Mouse (Mus musculus) spleen, postnatal 36 days (tissue): Measurements from ENCODE around the gene Gm12845.
"Not testable (repeated sequence)": the region's sequence is repeated elsewhere in the genome, so short reads cannot be mapped to it uniquely, and the experiment has no call there.

Source experiments
- DNase-seq, 2 experiments: peaks; one replicate each; pipeline ENCODE4 v3.0.0; 2022; ENCODE audit warnings: low spot score in 2 of 2, mixed read lengths in 1 of 2

The Gm12845 gene

DNA sequence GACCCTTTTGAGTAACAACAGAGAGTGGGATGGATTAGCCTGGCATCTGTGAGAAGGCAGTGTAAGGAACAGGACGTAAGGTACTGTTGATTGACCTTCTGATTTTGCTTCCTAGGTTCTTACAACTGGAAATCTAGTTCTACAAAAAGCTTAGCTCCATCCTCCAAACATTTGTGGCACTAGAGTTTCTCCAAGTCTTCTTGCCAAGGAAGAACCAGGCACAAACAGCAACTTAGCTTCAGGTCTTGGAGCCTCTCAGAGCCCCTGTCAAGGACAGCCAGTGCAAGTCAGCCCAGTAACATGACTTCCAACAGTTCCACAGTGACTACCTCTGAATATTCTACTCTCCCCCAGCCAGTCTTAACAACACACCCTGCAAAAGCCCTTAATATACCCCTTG lies at the start of gene Gm12845:
TSS of gene Gm12845 (plus strand) at position 301 of the 400 bp plus-strand sequence.
- no peak for DNase-seq

DNA sequence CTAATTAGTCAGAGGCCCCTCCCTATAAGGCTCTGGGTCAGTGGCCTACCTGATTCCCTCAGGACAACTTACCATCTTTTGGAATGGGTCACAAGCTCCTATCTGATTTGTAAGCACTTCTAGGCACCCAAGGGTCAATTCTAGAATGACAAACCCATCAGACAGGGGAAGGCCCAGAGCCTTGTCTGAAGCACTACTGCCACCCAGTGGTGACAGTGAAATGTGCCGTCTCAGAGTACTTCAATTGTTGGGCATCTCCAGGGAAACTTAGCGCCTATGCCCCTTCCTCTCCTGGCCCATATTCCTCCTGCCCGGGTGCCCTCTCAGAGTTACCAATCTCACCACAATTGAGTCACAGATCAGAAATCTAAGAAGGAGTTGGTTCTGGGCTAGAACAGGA lies 47.3 kb upstream of the Gm12845 start:
- peak; percentile 40 to 54 for DNase-seq

DNA sequence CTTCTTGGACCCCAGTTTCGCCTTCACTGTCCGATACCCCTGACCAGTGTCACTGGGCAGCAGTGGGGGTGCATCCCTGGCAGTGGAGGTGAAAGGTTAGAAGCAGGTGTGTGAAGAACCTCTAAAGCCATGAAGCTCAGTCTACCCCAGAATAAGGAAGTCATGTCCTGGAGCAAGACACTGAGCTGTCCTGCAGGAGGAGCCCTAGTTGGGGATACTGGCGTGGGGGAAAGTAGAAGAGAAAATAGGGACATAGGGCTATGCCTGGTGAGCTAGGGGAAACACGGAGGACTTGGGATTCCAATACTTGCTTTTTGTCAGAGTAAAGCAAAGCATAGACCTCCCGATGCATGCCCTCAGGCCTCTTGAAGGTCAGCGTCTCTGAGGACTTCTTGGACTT lies 43.2 kb upstream of the Gm12845 start:
- DNase-seq, result no peak

DNA sequence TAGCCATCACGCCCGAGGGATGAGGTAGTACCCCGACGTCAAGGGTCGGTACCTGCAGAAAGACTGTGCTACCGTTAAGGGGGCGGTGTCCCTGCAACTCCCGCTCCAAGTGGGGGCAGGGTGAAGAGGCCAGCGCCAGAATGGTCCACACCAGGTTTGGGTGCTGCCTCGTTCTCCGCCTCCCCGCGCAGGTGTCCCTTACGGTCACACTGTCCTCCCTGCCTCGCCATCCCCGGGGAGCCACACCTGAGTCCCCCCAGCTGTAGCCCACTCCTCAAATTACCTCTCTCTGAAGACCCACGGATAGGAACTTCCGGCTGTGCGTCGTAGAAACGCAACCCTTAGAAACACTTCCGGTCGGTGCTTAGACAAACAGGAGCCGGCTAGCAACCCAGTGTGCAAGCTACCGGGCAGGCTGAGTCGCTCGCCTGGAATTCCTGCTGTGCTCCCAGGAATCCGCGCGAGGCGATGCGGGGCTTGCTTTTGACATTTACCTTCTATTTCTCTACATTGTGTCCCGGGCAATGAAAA lies 42.2 kb upstream of the Gm12845 start, which contains the start of gene Dmap1:
TSS of gene Dmap1 (minus strand) at position 343 of the 531 bp plus-strand sequence.
- DNase-seq, result peak; percentile 63 to 70

DNA sequence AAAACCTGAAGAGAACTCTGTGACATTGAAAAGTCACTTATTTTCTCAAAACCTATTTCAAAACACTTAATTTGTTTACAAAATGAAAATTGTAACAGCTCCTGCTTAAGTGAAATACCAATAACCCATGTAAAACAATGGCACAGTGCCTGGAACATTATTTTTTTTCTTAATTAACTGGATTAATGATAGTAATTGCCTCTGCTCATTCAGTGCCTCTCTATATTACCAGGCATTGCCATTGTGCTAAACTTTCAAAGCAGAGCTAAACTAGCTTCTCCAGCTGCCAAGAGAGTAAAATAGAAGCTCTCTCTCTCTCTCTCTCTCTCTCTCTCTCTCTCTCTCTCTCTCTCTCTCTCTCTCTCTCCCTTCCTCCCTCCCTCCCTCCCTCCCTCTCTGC lies 41.7 kb upstream of the Gm12845 start:
- no peak for DNase-seq

DNA sequence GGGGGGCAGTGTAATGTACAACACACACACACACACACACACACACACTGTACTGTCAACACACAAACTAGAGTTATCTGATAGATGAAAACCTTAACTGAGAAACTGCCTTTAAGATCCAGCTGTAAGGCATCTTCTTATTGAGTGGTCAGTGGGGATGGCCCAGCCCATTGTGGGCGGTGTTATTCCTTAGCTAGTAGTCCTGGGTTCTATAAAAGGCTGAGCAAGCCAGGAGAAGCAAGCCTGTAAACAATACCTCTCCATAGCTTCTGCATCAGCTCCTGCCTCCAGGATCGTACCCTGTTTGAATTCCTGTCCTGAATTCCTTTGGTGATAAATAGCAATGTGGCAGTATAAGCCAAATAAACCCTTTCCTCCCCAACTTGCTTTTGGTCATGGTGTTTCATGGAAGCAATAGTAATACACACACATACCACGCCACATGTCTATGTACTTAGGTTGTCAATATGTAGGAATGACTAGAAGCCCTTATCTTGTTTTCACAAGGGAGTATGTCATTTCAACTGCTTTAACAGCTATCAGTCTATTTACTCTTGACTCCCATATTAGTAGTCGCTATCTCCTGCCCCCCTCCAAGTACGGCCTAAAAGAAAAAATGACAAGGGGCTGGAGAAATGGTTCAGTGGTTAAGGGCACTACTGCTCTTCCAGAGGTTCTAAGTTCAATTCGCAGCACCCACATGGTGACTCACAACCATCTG lies 41.0 kb upstream of the Gm12845 start:
- no peak for DNase-seq

DNA sequence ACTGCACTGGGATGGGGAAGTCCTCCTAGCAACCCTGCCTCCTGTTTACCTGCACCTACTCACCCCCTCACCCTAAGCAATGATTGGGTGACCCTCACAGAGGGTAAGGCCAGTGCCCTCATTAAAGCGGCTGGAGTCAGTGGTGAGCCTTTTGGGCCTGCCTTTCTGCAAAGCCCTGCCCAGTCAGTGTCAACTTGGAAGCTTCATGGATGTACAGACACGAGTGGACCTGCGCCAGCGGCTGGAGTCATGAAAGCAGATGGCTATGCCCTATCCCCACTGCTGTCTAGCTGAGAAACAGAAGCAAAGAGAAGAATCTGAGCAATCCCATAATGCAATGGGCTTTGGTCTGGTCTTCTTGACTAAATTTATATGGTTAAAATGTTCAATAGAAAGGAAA lies 37.9 kb upstream of the Gm12845 start:
- DNase-seq, result no peak

DNA sequence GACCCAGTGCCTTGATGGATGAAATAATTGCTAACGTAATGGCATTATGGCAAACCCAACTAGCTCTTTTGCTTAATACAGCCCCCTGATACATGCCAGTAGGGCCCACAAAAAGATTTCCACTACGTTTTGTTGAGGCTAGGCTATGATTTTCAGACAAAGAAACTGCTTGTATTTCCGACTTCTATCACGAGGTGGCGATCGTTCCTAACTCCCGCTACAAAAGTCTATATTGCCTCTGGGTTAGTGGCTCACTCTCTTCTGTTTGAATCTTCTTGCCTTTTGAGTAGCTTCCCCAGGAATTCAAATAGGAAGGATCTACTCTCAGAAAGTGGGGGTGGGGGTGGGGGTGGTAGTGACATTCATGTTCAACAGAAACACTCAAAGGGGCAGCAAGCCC lies 18.9 kb upstream of the Gm12845 start:
- DNase-seq, result no peak

DNA sequence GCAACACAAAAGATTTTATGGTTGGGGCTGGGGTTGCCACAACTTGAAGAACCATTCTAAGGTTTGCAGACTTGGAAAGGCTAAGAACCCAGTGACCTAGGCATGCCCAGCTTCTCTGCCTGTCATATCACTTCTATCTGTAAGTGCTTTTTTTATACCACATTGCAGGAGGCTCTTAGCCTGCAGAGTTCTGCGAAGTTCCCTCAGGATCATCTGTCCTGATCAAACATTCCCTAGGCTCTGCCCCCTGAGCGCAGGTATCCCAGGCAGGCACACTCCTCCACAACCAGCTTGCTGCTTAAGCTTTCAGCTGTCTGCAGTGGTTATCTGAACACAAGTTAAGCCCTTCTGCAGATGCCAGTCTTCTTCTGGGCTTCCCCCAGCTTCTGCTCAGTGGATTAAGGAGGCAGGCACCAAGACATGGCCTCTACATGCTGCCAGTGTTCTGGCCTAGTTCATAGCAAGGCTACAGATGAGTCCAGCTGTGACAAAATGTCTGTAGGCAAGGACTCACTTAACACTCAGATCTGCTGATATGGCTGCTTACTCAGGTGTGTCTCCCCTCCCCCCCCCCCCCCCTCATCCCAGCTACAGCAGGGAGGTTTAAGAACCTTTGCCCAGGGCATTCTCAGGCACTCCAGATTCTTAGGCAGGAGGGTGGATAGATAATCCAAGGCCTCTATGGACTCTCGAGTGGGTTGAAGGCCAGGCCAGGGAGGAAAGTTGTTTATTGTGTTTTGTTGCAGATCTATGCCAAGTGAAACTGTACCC lies 15.2 kb upstream of the Gm12845 start:
- no peak for DNase-seq

DNA sequence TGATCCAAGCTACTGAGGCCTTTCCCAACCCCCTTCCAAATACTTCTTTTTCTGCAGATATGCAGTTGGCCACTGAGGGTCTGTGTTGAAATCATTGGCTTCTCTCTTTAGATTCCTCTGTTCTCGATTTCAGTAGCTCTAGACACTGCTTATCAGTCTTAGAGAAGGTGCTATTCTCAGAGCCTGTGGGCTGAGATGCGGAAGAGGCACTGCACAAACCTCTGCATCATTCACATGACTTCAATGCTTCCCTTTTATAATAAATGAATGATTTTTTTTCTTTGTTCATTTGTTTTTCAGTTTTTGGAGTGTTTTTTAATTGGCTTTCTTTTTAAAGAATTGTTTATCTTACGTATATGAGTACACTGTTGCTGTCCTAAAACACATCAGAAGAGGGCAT lies 11.9 kb upstream of the Gm12845 start:
- no peak for DNase-seq

DNA sequence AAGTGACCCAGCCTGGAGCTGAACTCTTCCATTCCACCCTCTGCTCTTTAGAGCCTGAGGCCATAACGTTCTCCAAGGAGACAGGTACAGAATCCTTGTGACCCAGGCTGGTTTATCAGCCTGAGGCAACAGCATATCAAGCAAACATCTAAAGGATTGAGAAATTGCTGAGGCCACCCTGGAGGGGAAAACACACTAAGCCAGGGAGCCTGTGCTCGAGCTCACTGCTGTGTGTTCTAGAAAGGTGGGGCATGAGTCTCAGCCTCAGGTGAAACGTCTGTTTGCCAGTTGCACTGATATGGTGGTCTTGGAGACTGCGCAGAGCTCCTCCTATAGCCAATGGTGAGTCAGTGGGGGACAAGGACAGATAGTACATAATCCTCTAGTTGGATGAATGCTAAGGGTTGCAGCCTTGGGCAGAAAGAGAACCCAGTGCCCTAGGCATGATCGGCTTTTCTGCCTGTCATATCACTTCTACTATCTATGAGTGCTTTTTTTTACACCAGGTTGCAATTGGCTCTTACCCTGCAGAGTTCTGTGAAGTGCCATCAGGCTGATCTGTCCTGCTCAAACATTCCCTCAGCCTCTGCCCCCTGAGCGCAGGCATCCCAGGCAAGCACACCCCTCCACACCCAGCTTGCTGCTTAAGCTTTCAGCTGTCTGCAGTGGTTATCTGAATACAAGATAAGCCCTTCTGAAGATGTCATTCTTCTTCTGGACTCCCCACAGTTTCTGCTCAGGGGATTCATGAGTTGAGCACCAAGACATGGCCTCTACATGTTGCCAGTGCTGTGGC lies 10.7 kb upstream of the Gm12845 start:
- DNase-seq, result no peak

DNA sequence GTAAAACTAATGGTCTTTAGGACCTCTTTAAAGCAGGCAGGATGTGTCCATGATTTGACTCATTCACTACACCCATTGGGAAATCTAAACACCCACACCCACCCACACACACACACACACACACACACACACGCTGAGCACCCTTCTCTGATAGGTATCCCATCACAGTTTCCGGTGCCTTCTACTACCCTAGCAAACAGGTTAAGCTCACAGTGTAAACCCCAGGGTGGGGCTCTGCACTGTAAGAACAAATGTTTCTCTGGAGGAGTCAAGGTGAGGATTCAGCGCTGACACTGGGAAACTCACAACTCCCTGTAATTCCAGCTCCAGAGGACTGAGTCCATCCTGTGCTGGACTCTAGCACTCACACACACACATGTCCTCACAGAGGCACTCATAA lies 7.7 kb downstream of the Gm12845 start:
- DNase-seq, result no peak

DNA sequence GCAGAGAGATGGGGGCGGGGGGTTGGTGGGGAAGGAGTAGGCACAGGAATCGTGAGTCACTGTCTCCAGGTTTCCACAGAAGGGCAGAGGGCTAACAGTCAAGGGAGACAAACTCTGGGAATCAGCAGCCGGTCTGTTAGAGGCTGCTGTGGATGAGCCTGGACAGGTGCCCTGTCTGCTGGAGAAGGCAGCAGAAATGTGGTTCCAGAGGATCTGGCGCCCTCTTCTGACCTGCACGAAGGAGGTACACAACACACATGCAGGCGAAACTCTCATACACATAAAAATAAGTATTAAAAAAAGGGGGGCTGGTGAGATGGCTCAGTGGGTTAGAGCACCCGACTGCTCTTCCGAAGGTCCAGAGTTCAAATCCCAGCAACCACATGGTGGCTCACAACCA lies 13.3 kb downstream of the Gm12845 start:
- DNase-seq, result no peak

DNA sequence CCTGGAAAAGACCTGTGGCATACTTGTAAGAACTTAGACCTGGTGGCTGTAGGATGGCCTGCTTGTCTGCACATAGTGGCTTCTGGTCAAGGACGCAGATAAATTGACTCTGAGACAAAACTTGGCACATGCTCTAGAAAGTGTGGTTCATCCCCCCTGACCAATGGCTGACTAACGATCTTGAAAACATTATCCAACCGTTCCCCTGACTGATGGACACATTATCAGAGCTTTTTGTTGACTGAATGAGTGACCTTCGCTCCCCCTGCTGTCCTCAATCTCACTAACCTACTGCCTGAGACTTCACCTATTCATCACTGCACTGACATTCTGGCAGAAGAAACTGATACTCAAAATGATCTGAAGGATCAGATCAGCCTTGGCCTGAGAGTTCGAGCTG lies 28.3 kb downstream of the Gm12845 start:
- DNase-seq, result not testable (repeated sequence)

DNA sequence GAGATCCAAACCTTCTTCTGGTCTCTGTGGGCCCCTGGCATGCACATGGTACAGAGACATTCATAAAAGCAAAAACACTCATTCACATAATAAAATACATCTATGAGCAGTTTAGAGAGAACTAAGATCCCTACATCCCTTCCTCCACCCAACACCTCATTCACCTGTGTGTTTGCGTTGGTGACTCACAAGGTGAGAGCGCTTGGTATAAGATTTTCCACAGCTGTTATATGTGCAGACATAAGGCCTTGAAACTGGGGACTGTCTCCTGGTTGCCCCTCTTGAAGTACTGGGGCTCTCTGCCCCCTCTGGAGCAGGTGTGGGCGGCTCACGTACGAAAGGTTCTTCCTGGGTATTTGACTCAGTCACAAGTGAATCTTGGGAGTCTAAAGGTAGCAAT lies 35.9 kb downstream of the Gm12845 start:
- no peak for DNase-seq

DNA sequence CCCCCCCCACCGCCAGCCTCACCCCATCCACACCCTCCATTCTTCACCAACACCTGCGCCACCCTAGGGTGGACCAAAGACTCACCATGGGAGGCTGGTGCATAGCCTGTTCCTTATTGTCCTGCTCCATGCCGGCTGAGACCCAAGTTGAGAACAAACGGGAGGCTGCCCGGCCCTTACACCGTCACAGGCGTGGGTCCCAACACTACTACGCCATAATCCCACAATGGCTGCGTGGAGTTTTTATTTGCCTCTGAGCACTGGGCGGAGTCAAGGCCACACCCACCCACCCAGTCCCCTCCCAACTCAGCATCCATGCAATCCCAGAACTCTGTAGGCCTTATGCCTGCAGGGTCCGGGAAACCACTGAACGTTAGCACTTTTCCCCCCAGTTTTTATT lies 41.2 kb downstream of the Gm12845 start, which contains the start of gene Klf17:
TSS of gene Klf17 (minus strand) at position 233 of the 400 bp plus-strand sequence.
- DNase-seq, result no peak

DNA sequence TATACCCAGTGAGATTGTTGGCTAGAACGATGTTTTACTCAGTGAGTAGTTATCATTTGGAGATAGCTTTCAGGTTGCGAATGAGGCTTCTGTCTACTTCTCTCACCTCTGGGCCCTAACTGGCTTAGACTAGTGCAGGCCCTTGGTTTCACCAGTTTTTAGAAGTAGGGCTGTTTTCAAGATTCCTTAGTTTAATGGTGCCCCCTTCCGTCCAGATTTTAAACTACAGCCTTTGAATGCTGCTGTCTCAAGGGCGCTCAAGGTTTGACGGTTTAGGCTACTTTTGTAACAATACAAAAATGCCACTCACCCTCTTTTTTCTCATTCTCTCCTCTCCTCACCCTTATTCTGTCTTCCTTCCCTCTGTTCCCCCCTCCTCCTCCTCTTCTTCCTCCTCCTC lies 46.7 kb downstream of the Gm12845 start:
- DNase-seq, result peak; percentile 18 to 20

DNA sequence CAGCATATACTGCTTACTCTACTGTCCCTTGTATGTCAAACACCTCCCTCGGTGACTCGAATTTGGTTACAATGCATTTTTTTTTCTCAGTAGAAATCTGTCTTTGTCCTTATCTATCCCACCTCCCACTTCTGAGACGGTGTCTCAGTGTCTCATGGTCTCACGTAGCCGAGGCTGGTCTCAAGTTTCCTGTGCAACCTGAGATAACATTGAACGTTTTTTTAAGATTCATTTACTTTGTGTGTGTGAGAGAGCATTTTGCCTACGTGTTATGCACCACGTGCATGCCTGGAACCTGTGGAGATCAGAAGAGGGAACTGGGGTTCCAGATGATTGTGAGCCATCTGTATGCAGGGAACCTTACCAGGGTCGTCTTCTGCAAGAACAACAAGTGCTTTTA lies 48.7 kb downstream of the Gm12845 start:
- DNase-seq, result no peak
